Mouse (Mus musculus): ENCODE data around the gene Gdf11. TPM values are rescaled to one million over a fixed set of nuclear protein-coding genes. Genes with fewer than 3 reads are reported as not detected.

Gdf11 gene
- polyA plus RNA-seq (2016; fragmentation: Nextera tagmentation; extraction: Ambion mirVana) = 10.7 and 11.5 TPM in 2 replicates

- Histone ChIP-seq H3K4me3 (peak within 1 kb of the TSS; percentile 75), H3K9ac (peak within 1 kb of the TSS; percentile 82), H3K9me3 (replicated peaks) (no peaks in the 10 kb centered on the region), H3K4me2 (replicated peaks) (peak within 1 kb of the TSS; percentile 85), H3K27ac (peak within 1 kb of the TSS; percentile 91), H3K27me3 (peaks cover 13% of the 10 kb centered on the region), H3K36me3 (peaks cover 17% of the 10 kb centered on the region), H3K4me1 (peaks cover 53% of the 10 kb centered on the region)
- 1% methylated on average over 48 of the region's 89 CpGs for WGBS
- ATAC-seq (ENCODE audit: low FRiP score) = peak; percentile 88
These were observed at the start of gene Gdf11 for GRCm38 (mm10) chr10:128891296-128892094. Gdf11 (minus strand) TSS chr10:128891718.

DNA sequence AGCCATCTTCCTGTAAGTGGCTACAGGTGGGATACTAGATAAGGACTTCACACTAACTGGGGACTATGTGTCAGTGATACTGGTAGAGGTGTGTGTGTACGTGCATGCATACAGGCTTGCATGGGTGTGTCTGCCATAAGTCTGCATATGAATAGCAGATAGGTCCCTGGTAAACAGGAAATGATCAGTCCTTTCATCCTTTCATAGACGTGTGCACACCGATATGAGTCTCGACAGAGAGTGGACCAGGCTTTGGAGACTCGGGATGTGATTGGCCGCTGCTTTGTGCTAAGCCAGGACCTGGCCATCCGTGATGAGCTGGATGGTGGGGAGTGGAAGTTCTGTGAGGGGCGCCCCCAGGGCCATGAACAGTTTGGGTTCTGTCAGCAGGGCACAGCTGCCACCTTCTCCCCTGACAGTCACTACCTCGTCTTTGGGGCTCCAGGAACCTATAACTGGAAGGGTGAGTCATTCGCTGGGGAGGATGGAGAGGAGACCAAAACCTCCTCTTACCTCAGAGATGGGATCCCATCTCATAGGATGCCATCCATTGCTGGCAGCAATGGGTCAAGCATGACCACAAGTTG, 49.0 kb upstream of the Gdf11 start:
- H3K4me1 ChIP-seq = no peaks in the 10 kb centered on the region
- no peaks in the 10 kb centered on the region for H3K9me3 ChIP-seq (replicated peaks)
- WGBS = 86% methylated on average over 10 of the region's 10 CpGs
- H3K4me2 ChIP-seq (replicated peaks) = no peak overlapping the region
- H3K9ac ChIP-seq = no peak overlapping the region
- no peak overlapping the region for H3K27ac ChIP-seq
- H3K36me3 ChIP-seq = no peaks in the 10 kb centered on the region
- ATAC-seq (ENCODE audit: low FRiP score) = no peak
- peaks cover 11% of the 10 kb centered on the region for H3K27me3 ChIP-seq
- H3K4me3 ChIP-seq = no peak overlapping the region

GRCm38 (mm10) chr10:128938974-128939373, 47.5 kb upstream of the Gdf11 start:
- Histone ChIP-seq H3K4me1 (peaks cover 7% of the 10 kb centered on the region), H3K27me3 (peaks cover 27% of the 10 kb centered on the region), H3K36me3 (no peaks in the 10 kb centered on the region), H3K9ac (no peak overlapping the region), H3K4me3 (no peak overlapping the region), H3K9me3 (replicated peaks) (no peaks in the 10 kb centered on the region), H3K27ac (no peak overlapping the region), H3K4me2 (replicated peaks) (no peak overlapping the region)
- no peak for ATAC-seq (ENCODE audit: low FRiP score)
- 62% methylated on average over 5 of the region's 5 CpGs for WGBS

GRCm38 (mm10) chr10:128938457-128938856, 46.9 kb upstream of the Gdf11 start:
- 83% methylated on average over 9 of the region's 9 CpGs for WGBS
- Histone ChIP-seq H3K27ac (no peak overlapping the region), H3K4me1 (peaks cover 10% of the 10 kb centered on the region), H3K9me3 (replicated peaks) (no peaks in the 10 kb centered on the region), H3K27me3 (peaks cover 32% of the 10 kb centered on the region), H3K36me3 (no peaks in the 10 kb centered on the region), H3K4me3 (no peak overlapping the region), H3K9ac (no peak overlapping the region), H3K4me2 (replicated peaks) (no peak overlapping the region)
- no peak for ATAC-seq (ENCODE audit: low FRiP score)

DNA sequence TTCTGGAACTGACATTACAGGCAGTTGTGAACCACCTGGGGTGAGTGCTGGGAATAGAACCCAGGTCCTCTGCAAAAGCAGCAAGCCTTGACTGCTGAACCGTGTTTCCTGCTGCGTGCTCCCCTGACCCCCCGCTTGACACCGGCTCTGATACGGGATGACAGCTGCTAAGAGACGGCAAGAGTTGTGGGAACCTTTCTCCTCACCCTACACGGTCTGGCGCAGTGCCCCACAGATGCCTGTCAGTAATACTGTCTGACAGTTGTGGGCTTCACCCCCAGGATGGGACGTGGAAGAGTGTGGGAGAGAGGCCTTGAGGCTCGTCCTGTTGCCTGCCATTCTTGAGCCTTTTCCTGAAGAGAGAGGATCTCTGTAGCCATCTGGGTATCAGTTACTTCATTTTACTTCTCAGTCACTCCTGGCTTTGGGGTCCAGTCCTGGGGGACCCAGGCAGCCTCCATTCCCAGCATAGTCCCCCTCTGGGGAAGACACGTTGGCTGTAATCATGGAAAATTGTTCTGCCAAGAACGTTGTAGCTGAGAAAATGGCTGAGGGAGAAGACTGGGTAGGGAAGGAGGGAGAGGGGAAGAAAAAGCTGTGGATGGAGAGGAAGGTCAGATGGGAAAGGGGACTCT, 46.4 kb upstream of the Gdf11 start:
- 68% methylated on average over 12 of the region's 12 CpGs for WGBS
- Histone ChIP-seq H3K9ac (no peak overlapping the region), H3K4me3 (no peak overlapping the region)

DNA sequence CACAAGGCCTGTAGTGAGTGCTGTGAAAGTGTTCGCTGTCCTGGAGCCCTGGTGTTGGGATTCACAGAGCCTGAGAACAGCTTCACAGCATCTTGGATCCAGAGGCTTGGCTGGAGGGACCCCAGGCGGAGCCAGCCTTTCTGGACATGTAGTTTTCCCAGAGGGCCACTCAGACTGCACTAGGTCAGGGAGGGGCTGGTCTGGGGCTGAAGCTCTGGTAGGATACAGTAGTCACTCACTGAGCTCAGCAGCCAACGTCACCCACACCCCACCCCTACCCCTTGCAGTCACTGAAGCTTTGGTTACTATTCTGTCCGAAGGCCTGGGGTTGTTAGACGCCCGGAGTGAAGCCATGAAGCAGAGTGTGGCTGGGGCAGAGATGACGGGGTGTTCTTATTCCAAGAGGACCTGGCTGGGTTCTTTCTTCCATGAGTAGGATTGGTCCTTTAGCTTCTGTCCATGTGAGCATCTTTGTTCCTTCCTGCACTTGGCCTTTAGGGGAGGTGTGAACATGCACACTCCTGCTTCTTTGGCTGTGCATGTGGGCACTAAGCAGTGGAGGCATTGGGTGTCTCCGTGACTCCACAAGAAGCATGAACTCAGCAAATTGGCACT, 44.4 kb upstream of the Gdf11 start:
- no peaks in the 10 kb centered on the region for H3K36me3 ChIP-seq
- ATAC-seq (ENCODE audit: low FRiP score) = no peak
- WGBS = 74% methylated on average over 8 of the region's 8 CpGs
- no peak overlapping the region for H3K9ac ChIP-seq
- peaks cover 12% of the 10 kb centered on the region for H3K4me1 ChIP-seq
- H3K27ac ChIP-seq = no peak overlapping the region
- no peak overlapping the region for H3K4me2 ChIP-seq (replicated peaks)
- H3K27me3 ChIP-seq = peaks cover 56% of the 10 kb centered on the region
- H3K9me3 ChIP-seq (replicated peaks) = no peaks in the 10 kb centered on the region
- no peak overlapping the region for H3K4me3 ChIP-seq

More for the DNA sequence above, 46.4 kb upstream of the Gdf11 start:
- Histone ChIP-seq H3K36me3 (no peaks in the 10 kb centered on the region), H3K27me3 (peaks cover 38% of the 10 kb centered on the region), H3K4me2 (replicated peaks) (no peak overlapping the region), H3K9me3 (replicated peaks) (no peaks in the 10 kb centered on the region), H3K27ac (no peak overlapping the region), H3K4me1 (peaks cover 12% of the 10 kb centered on the region)
- no peak for ATAC-seq (ENCODE audit: low FRiP score)

DNA sequence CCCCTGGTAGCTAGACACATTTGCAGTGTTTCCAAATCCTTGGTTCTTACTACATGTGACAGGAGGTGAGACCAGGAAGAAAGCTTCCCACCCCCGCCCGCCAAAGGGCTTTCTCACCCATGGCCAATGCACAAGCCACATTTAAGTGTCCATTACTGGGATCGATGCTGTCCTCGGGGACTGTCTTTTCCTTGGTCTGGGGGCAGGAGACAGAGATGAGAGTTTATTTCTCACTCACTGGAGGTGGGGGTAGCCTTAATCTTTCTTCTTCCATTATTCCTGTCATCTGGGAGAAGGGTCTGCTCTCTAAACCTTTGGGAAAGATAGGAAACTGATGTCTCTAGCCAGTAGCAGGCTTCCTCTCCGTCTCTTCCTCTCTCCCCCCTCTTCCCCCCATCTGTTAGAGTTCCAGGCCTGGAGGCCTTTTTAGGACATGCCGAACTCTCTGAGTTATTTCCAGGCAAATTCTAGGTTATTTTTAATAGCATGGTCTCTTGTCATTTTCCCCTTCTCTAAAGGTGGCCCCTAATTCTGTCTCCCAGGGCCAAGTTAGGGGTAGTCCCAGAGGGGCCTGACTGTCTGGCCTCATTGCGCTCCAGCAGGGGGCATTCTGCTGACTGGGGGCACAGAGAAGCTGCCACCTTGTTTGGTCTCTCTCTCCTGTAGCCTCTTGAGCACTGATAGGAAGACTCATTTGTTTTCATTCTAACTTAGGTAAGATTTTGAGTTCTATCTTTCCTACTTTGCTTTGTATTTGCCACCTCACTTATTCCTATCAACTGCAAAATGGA, 43.7 kb upstream of the Gdf11 start:
- Histone ChIP-seq H3K9me3 (replicated peaks) (no peaks in the 10 kb centered on the region), H3K4me1 (peaks cover 12% of the 10 kb centered on the region), H3K27me3 (peaks cover 63% of the 10 kb centered on the region), H3K27ac (no peak overlapping the region), H3K36me3 (no peaks in the 10 kb centered on the region), H3K9ac (no peak overlapping the region), H3K4me2 (replicated peaks) (no peak overlapping the region), H3K4me3 (no peak overlapping the region)
- no peak for ATAC-seq (ENCODE audit: low FRiP score)
- WGBS = 65% methylated on average over 7 of the region's 7 CpGs

DNA sequence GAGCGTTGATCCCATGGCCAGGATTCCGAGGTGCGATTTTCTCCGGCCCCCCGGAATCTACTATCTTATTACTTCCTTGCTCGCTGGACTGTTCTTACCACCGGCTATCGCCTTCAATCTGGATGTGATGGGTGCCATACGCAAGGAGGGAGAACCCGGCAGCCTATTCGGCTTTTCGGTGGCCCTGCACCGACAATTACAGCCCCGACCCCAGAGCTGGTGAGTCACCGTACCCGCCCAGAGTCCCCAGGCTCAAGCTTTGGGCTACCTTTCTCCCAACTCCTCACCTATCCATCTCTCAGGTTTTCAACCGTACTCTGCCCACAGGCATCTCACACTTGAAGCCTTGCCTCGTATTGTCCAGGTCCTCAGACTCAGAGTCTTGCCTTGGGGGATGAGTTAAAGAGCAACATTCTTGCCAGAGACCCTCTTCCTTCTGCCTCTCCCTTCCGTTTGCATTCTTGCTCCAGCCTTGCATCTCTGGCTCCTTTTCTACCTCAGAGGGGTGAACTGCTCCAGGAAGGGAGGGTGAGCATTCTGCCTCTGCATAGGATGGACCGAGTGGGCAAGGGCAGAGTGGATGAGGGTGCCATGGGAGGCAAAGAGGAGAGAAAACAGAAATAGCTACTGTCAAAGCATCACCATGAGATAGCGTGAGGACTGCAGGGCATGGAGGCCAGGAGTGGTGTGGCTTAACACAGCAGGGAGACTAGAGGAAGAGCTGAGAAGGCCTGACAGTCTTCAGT, 42.6 kb upstream of the Gdf11 start:
- no peaks in the 10 kb centered on the region for H3K36me3 ChIP-seq
- H3K27me3 ChIP-seq = peaks cover 70% of the 10 kb centered on the region
- ATAC-seq (ENCODE audit: low FRiP score) = peak; percentile 6; the same call in 1 of the 2 replicates
- peak overlapping the region; percentile 39 for H3K4me3 ChIP-seq
- H3K27ac ChIP-seq = no peak overlapping the region
- peak overlapping the region; percentile 51 for H3K9ac ChIP-seq
- peaks cover 12% of the 10 kb centered on the region for H3K4me1 ChIP-seq
- no peaks in the 10 kb centered on the region for H3K9me3 ChIP-seq (replicated peaks)
- WGBS = 5% methylated on average over 21 of the region's 21 CpGs
- H3K4me2 ChIP-seq (replicated peaks) = peak overlapping the region; percentile 62

DNA sequence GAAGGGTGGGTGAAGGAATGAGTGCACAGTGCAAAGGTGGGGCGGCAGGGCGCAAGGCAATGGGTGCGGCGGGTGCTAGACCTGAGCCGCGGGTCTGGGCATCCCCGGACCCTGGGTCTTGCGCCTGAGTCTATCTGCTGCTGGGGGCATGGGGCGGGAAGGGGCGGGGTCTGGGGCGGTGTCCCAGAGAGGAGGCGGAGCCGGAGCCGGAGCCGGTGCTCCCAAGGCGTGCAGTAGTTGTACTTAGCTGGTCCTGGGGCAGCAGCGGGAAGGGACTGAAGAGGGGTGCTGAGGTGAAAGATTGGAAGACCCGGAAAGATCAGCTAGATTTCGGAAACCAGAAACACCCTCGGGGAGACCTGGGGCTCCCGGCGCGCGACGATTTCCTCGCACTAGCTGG, 42.1 kb upstream of the Gdf11 start, which contains the start of gene Itga7:
TSS of gene Itga7 (plus strand) at position 245 of the 400 bp plus-strand sequence.
- peaks cover 74% of the 10 kb centered on the region for H3K27me3 ChIP-seq
- H3K9ac ChIP-seq = peak within 1 kb of the TSS; percentile 51
- no peak within 1 kb of the TSS for H3K27ac ChIP-seq
- H3K4me3 ChIP-seq = peak within 1 kb of the TSS; percentile 39
- H3K9me3 ChIP-seq (replicated peaks) = no peaks in the 10 kb centered on the region
- under 1% methylated on average over 26 of the region's 26 CpGs for WGBS
- H3K4me2 ChIP-seq (replicated peaks) = peak within 1 kb of the TSS; percentile 62
- peaks cover 12% of the 10 kb centered on the region for H3K4me1 ChIP-seq
- ATAC-seq (ENCODE audit: low FRiP score) = peak; percentile 86
- H3K36me3 ChIP-seq = no peaks in the 10 kb centered on the region

- H3K9me3 ChIP-seq (replicated peaks) = no peaks in the 10 kb centered on the region
- no peak overlapping the region for H3K4me3 ChIP-seq
- no peak overlapping the region for H3K4me2 ChIP-seq (replicated peaks)
- peaks cover 82% of the 10 kb centered on the region for H3K27me3 ChIP-seq
- no peak overlapping the region for H3K9ac ChIP-seq
- H3K36me3 ChIP-seq = no peaks in the 10 kb centered on the region
- 69% methylated on average over 2 of the region's 2 CpGs for WGBS
- H3K27ac ChIP-seq = no peak overlapping the region
- peaks cover 12% of the 10 kb centered on the region for H3K4me1 ChIP-seq
- no peak for ATAC-seq (ENCODE audit: low FRiP score)
These were observed 39.9 kb upstream of the Gdf11 start for GRCm38 (mm10) chr10:128931441-128931840.

Data from hindbrain, embryonic 12.5 days (tissue).